Mouse (Mus musculus): ENCODE measurements around the gene Cyth3. TPM values are rescaled to one million over a fixed set of nuclear protein-coding genes. Genes with fewer than 3 reads are reported as not detected.

Gene Cyth3
- 10 to 100 TPM; 40.8 to 49.8 TPM for total RNA-seq (2021)

GRCm38 (mm10) chr5:143621893-143622622, at the start of gene Cyth3:
TSS of gene Cyth3 (plus strand) at chr5:143622447.
- DNase-seq (ENCODE audit: extremely low spot score in 1 of 2, low spot score in 1 of 2), result peak; percentile 85 to 91

GRCm38 (mm10) chr5:143573067-143573466, 49.2 kb upstream of the Cyth3 start:
- no peak for DNase-seq (ENCODE audit: extremely low spot score in 1 of 2, low spot score in 1 of 2)

GRCm38 (mm10) chr5:143574261-143575178, 47.7 kb upstream of the Cyth3 start:
- DNase-seq (ENCODE audit: extremely low spot score in 1 of 2, low spot score in 1 of 2), result no peak

- DNase-seq (ENCODE audit: extremely low spot score in 1 of 2, low spot score in 1 of 2), result no peak
Measured at GRCm38 (mm10) chr5:143579537-143580203, 42.6 kb upstream of the Cyth3 start.

GRCm38 (mm10) chr5:143580982-143581381, 41.3 kb upstream of the Cyth3 start:
- DNase-seq (ENCODE audit: extremely low spot score in 1 of 2, low spot score in 1 of 2), result no peak

- DNase-seq (ENCODE audit: extremely low spot score in 1 of 2, low spot score in 1 of 2), result no peak
Measured at GRCm38 (mm10) chr5:143581874-143582273, 40.4 kb upstream of the Cyth3 start.

- DNase-seq (ENCODE audit: extremely low spot score in 1 of 2, low spot score in 1 of 2), result no peak
Measured at GRCm38 (mm10) chr5:143583081-143583480, 39.2 kb upstream of the Cyth3 start.

- no peak for DNase-seq (ENCODE audit: extremely low spot score in 1 of 2, low spot score in 1 of 2)
Measured at GRCm38 (mm10) chr5:143584982-143585381, 37.3 kb upstream of the Cyth3 start.

GRCm38 (mm10) chr5:143586386-143586785, 35.9 kb upstream of the Cyth3 start:
- no peak for DNase-seq (ENCODE audit: extremely low spot score in 1 of 2, low spot score in 1 of 2)

- no peak for DNase-seq (ENCODE audit: extremely low spot score in 1 of 2, low spot score in 1 of 2)
Measured at GRCm38 (mm10) chr5:143589108-143589507, 33.1 kb upstream of the Cyth3 start.

- DNase-seq (ENCODE audit: extremely low spot score in 1 of 2, low spot score in 1 of 2), result no peak
Measured at GRCm38 (mm10) chr5:143592926-143593325, 29.3 kb upstream of the Cyth3 start.

GRCm38 (mm10) chr5:143593563-143594146, 28.6 kb upstream of the Cyth3 start:
- DNase-seq (ENCODE audit: extremely low spot score in 1 of 2, low spot score in 1 of 2), result no peak

GRCm38 (mm10) chr5:143594291-143595065, 27.8 kb upstream of the Cyth3 start:
- DNase-seq (ENCODE audit: extremely low spot score in 1 of 2, low spot score in 1 of 2), result no peak

- DNase-seq (ENCODE audit: extremely low spot score in 1 of 2, low spot score in 1 of 2), result no peak
Measured at GRCm38 (mm10) chr5:143602051-143602450, 20.2 kb upstream of the Cyth3 start.

GRCm38 (mm10) chr5:143604157-143604774, 18.0 kb upstream of the Cyth3 start:
- DNase-seq (ENCODE audit: extremely low spot score in 1 of 2, low spot score in 1 of 2), result no peak

GRCm38 (mm10) chr5:143606756-143607155, 15.5 kb upstream of the Cyth3 start:
- no peak for DNase-seq (ENCODE audit: extremely low spot score in 1 of 2, low spot score in 1 of 2)

GRCm38 (mm10) chr5:143608175-143608574, 14.1 kb upstream of the Cyth3 start:
- no peak for DNase-seq (ENCODE audit: extremely low spot score in 1 of 2, low spot score in 1 of 2)

- no peak for DNase-seq (ENCODE audit: extremely low spot score in 1 of 2, low spot score in 1 of 2)
Measured at GRCm38 (mm10) chr5:143611954-143612353, 10.3 kb upstream of the Cyth3 start.

GRCm38 (mm10) chr5:143613265-143613664, 9.0 kb upstream of the Cyth3 start:
- DNase-seq (ENCODE audit: extremely low spot score in 1 of 2, low spot score in 1 of 2), result no peak
